Mouse (Mus musculus): ENCODE measurements around the gene Prf1.

Gene Prf1

GRCm38 (mm10) chr10:61290016-61290415 lies 7.6 kb upstream of the Prf1 start:
- DNase-seq, result no peak

GRCm38 (mm10) chr10:61290479-61290878 lies 7.2 kb upstream of the Prf1 start:
- DNase-seq, result no peak

DNA sequence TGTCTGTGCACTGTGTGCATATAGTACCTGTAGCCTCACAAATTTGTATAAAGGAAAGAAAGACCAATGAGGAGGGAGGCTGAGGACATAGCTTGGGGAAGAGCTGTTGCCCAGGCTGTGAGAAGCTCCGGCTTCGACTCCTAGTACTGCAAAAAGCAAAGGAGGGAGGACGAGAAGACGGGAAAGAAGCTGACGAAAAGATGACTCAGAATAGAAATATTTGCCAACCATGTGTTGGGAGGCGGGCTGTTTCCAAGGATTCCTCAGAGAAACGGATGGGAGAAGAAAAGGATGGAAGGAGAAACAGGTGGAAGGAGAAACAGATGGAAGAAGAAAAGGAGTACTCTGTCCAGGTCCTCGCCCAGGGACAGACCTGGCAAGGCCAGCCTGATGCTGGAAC lies 3.4 kb upstream of the Prf1 start:
- no peak for DNase-seq

- DNase-seq, result peak; percentile 68
Measured at GRCm38 (mm10) chr10:61296713-61297445, 754 bp upstream of the Prf1 start.

GRCm38 (mm10) chr10:61300996-61301395 lies 3.4 kb downstream of the Prf1 start:
- DNase-seq, result no peak

DNA sequence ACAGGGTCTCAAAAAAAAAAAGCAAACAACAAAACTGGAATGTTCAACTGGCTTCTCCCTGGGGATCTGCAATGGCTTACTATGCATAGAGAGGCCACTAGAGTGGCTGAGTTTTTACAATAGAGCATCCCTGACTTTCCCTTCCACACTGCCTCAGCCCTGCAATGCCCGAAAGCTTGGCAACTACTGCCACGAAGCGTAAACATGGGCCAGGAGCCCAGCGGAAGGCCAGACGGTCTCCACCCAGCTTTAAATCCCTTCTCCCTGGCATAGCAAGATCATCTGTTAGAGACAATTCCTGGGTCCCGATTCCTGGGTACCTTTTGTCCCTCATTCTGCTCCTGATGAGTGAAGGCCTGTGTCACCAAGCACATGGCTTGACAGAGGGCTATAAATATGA lies 6.4 kb downstream of the Prf1 start:
- peak; percentile 60 for DNase-seq

- no peak for DNase-seq
Measured at GRCm38 (mm10) chr10:61305928-61306590, 8.4 kb downstream of the Prf1 start.

DNA sequence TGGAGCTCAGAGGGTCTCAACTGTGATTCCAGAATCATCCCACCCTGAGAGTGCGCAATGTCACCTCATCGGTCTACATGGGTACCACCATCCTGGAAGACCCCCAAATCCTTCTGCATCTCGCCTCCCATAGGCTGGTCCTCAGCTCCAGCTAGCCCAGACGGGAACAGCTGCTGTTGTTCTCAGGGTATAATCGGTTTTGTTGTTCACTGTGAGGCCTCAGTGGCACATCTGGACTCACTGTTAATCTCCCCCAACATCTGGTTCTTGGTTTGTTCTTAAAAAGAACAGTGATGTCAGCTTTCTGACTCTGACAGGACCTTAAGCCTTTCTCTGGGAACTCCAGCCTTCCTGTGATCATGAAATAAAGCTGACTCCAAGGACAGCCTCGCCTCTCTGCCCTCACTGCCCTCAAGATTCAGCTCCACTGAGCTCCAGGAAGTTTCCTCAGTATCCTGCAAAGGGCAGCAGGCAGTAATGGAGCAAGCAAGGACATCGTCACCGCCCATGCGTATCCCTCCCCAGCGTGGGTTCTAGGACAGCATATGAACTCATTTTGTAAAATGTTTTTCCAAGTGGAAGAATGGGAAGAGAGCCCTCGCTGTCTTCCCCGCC lies 11.2 kb downstream of the Prf1 start:
- DNase-seq, result peak; percentile 96

DNA sequence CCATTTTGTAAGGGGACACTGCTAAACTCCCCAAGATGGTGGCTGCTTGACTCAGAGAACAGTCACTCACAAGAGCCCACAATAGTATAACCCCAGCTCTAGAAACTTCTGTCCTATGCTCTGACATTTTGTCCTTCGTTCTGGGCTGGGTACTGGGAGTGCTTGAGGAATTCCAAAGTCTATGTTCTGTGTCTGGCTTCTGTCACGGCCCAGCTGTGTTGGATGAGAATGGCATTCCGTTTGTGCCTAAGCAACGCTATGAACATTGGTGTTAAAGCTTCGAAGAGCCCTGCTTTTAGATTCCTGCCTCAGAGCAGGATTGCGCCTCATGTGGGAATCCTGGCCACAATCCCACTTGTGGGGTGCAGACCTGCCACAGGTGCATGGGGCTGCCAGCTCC lies 14.5 kb downstream of the Prf1 start:
- no peak for DNase-seq

GRCm38 (mm10) chr10:61312754-61313153 lies 15.1 kb downstream of the Prf1 start:
- no peak for DNase-seq

GRCm38 (mm10) chr10:61313750-61314149 lies 16.1 kb downstream of the Prf1 start:
- no peak for DNase-seq

DNA sequence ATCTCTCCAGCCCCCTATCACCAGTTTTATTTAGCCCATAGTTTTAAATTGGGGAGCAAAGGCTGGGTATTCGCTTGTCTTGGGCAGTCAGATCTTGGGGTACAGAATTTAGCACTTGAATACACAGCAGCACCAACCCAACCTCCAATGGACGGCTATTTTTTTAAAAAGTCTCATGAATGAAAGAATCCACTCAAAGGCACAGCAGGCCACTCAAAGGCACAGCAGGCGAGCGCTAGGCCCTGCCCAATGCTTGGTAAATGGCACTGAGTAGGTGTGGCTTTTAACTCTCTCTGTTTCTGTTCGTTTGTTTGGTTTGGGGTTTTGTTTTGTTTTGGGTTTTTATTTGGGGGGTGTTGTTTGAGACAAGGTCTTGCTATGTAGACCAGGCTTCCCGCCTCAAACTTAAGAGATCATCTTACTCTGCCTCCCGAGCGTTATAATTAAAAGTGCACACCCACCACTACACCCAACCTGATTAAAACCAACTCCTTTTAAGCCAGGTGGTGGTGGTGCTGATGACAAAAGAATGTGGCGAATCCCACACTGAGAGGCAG lies 17.8 kb downstream of the Prf1 start:
- DNase-seq, result no peak

- no peak for DNase-seq
Measured at GRCm38 (mm10) chr10:61318527-61318926, 20.9 kb downstream of the Prf1 start.

DNA sequence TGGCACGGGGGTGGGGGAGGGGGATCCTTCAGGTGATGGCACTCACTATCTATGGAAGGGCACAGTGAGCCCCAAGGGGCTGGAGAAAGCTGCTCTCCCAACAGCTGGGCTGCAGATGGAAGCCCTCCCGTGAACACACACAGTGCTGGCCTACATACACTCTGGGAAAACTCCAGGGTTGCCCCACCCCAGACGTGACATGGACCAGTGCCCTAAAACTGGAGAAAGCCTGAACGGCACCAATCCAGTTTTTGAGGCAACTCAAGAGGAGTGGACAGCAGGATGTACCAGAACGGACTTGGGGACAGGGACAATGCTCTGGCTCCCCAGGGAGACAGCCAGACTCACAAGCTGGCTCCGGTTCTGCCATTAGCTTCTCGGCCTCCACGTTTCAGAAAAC lies 27.1 kb downstream of the Prf1 start:
- peak; percentile 93 for DNase-seq

GRCm38 (mm10) chr10:61325782-61326328 lies 28.2 kb downstream of the Prf1 start:
- no peak for DNase-seq

DNA sequence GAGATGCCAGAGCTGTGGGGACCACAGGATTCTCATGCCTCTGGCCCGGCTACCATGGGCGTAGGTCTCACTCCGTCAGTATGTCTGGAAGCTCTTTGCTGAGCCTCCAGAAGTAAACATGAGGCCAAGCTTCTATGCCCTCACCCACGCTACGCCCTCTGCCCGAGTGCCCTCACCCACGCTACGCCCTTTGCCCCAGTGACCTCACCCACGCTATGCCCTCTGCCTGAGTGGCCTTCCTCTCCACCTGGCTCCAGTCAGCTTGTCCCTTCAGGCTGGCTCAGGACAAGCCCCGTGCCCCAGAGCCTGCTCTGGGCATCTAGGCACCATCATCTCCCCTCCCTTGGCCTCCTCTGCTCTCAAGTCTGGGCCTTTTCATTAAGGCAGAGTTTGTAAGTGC lies 29.9 kb downstream of the Prf1 start:
- no peak for DNase-seq

DNA sequence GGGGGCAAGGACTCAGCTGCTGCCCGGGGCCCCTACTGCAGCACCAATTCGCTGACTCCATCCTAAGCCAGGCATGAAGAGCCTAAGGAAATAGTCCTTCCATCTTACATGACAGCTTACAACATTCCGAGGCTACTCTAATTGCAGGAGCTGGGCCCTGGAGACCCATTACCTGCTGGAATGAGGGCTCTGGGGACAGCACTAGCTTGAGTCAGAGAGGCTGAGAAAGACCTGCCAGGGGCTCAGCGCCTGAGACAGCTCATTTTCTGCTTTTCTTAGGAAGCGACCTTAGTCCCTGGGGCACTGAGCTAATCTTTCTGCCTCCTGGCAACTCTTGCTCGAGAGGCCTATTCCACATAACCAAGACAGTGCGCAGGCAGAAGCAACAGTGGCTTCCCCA lies 31.3 kb downstream of the Prf1 start:
- DNase-seq, result no peak

GRCm38 (mm10) chr10:61331046-61331445 lies 33.4 kb downstream of the Prf1 start:
- peak; percentile 98 for DNase-seq

- no peak for DNase-seq
Measured at GRCm38 (mm10) chr10:61334545-61334944, 36.9 kb downstream of the Prf1 start.

DNA sequence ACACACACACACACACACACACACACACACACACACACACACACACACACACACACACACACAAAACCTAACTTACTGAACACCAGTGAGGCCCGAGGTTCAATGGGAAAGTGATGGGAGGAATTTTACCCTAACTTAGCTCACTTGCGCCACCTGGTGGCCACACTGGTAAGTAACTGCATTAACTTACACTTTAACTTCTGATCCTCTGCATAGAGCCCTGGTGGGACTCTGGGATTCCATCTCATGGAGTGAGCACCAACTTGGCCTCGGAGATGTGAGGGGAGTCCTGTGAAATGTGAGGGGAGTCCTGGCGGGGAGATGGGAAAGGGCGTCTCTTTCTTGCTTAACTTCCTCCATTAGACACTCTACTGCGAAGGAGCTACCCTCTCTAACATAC lies 38.5 kb downstream of the Prf1 start:
- peak; percentile 92 for DNase-seq

- DNase-seq, result no peak
Measured at GRCm38 (mm10) chr10:61336592-61336991, 39.0 kb downstream of the Prf1 start.

- no peak for DNase-seq
Measured at GRCm38 (mm10) chr10:61337665-61338064, 40.0 kb downstream of the Prf1 start.

- DNase-seq, result no peak
Measured at GRCm38 (mm10) chr10:61339216-61339615, 41.6 kb downstream of the Prf1 start.

GRCm38 (mm10) chr10:61340247-61340646 lies 42.6 kb downstream of the Prf1 start:
- no peak for DNase-seq

Data from heart, adult 11 months (tissue).